Mouse (Mus musculus): ENCODE measurements around the gene Fopnl.

The Fopnl gene

DNA sequence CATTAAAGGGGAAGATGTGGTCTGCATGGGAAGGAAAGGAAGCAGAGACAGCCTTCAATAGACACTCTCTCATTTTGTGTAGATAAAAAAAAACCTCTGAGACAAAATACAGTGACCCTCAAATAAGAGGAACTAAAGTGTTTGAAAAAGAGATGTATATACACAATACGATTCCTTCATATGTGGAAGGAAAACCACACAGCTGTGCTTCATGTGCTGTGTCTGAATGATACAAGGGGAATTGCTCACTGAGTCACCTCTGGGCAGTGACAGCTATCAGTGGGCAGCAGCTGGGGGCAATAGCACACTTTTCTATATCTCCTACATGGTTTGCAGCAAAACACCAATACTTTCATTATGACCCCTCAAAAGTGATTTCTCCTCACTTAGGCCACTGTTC is 9.8 kb downstream of the Fopnl start:
- no peak for DNase-seq (ENCODE audit: low read depth, low spot score)

DNA sequence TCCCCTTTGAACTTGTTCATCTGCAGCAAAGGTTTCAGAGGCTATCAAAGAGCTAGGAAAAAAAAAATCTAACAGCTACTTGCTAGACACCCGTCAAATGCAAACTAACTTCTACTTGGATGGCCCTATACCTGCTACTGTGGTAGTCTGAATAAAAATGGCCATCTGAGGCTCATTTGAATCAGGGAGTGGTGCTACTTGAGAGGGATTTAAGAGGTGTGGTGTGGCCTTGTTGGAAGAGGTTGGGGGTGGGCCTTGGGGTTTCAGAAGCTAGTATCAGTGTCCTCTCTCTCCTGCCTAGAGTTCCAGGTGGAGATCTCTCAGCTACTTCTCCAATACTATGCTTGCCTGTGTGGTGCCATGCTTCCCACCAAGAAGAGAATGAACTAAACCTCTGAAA is 10.8 kb downstream of the Fopnl start:
- DNase-seq (ENCODE audit: low read depth, low spot score) = no peak

DNA sequence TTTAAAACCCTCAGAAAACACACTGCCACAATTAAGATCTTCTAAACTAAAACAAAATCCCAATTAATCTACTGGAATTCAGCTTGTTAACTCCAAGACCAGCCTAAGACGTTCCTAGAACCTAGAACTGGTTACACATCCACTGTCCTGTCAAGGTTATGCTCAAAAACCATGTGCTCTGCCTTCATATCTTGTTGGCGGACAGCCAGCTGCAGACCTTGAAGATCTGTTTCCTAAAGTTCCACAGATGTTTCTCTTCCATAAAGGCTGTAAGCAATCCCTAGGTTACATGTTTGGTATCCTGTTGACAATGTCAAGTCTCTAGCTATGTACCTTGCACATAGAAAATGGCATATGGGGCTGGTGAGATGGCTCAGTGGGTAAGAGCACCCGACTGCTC is 12.4 kb downstream of the Fopnl start:
- DNase-seq (ENCODE audit: low read depth, low spot score) = no peak

- DNase-seq (ENCODE audit: low read depth, low spot score) = no peak
Observed at GRCm38 (mm10) chr16:14303676-14304075, 13.5 kb downstream of the Fopnl start.

DNA sequence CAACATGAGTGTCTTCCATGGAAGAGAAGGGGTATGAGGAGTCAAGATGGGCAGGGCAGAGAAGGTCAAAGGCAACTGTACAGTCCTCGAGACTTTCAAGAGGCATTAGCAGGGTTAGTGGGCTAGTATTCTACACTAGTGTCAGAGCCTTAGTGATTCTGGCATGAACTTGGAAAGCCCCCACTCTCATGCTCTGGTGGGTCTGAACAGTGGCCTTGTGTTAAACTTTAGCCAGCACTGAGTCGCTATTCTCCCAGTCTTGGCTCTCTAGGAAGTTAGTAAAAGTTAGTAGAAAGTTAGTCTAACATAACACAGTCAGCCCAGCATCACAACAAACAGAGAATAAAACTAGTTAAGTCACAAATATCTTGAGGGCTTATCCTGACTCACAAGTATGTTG is 14.1 kb downstream of the Fopnl start:
- no peak for DNase-seq (ENCODE audit: low read depth, low spot score)

DNA sequence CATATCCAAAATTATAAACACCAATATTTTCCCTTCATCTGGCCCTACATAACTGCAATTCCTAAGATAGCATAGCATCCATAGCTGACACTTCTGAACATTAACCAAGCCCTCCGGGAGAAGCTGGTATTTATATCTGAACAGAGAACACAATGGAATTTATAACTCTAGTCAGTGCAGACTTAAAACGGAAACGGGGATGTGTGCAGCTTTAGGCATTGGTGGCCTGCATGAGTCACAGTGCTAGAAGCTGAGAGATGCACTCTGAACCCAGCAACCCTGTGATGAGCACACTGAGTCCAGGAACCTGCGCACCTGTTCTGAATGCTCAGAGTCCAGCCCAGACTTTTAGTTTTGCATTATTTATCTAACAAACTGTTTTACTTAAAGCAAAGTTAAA is 18.7 kb downstream of the Fopnl start:
- no peak for DNase-seq (ENCODE audit: low read depth, low spot score)

DNA sequence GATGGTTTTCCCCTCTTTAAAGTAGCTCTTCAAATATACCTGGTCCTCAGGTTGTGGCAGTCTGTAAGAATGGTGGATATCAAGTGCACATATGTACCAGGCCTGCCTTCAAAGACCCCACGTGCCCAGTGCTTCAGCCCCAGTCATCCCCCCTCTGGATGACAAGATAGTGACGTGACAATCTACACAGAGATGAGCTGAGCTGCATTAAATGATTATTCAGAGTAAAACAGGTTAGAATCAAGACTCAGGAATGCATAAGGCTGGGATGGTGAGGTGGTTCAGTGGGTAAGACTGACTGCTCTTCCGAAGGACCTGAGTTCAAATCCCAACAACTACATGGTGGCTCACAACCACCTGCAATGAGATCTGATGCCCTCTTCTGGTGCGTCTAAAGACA is 19.5 kb downstream of the Fopnl start:
- DNase-seq (ENCODE audit: low read depth, low spot score) = no peak

- DNase-seq (ENCODE audit: low read depth, low spot score) = no peak
Observed at GRCm38 (mm10) chr16:14297137-14297536, 20.1 kb downstream of the Fopnl start.

DNA sequence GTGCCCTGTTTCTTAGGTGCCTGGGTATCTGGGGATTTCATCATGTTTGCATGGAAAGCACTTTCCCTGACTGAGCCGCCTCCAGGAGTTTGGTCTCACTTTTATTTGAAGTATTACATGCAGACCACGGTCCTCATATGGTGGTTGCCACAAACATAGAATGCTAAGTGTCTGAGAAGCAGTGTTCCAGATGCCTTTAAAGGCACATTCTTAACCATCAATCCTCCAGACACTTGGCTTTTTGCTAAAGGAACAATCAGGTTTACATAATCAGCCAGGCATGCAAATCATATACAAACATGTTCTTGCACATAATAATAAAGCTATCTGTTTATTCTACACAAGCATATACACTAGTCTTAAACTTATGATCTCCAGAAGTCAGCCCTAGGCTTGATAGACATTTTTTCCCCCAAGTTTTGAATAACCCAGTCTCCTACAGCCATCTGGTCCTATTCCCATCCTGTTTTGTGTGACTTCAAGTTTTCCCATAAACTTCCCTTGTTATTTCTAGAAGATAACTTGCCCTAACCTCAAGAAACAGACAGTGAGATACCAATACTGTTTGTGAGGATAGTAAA is 20.6 kb downstream of the Fopnl start:
- DNase-seq (ENCODE audit: low read depth, low spot score) = no peak

GRCm38 (mm10) chr16:14295291-14295690 is 21.9 kb downstream of the Fopnl start:
- DNase-seq (ENCODE audit: low read depth, low spot score) = no peak

DNA sequence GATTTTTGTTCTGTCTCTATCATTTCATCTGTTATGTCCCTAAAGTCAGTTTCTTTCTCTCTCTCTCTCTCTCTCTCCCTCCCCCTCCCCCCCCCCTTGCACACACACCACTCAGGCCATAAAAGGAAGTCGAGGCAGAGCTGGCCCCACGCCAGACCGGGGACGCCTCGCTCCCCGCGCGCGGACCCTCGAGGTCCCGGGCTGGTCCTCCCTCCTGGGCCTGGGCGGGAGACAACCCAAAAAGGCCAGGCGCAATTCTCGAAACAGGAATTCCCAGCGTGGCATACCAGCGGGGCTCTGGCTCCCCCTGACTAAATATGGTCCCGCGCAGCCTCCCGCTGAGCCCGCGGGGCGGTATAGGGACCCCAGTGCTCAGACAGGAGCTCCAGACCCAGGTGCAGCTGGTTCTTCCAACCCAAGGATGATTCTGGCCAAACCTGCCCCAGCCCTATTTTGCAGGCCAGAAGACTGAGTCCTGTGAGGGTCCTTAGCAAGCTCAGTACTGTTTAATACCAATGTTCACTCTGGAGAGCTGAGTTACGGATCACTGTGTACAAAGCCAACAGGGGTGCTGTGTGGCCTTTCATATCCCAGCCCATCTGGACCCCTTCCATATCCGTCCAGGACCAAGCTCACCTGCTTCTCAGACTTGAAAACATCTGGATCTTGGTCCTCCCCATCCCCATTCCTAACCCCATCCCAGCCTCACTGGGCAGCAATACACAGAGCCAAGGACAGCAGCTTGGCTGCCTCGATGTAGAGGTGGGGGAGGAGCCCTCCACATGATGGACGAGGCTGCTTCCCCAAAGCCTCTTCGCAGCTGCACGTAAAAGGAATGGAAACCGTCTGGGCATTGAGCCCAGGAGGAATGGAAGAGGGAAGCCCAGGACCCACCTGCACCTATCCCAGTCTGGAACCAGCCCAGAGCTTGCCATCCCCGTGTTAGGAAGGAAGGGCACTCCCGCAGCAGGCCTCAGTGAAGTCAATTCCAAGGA is 24.7 kb downstream of the Fopnl start:
- no peak for DNase-seq (ENCODE audit: low read depth, low spot score)

DNA sequence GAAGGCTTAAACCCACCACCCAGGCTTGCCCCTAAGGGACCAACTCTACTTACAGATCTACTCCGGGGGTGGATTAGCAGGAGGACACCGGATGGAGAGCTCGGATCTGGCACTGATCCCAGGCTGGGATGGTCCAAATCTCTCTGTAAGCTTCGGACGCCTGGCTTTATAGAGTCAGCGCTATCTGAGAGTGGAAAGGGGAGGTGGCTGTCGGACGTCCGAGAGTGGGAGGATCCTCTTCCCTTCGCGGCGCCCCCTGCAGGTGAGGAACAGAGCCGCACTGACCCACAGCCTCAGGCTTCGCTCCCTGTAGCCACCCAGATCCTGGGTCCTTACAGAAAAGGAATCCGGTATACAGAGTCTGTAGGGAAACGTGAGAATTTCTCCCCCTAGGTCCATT is 26.0 kb downstream of the Fopnl start, which contains the start of gene Myh11:
Gene Myh11 (minus strand): TSS at position 150 of the 400 bp plus-strand sequence.
- peak; percentile 52 for DNase-seq (ENCODE audit: low read depth, low spot score)

DNA sequence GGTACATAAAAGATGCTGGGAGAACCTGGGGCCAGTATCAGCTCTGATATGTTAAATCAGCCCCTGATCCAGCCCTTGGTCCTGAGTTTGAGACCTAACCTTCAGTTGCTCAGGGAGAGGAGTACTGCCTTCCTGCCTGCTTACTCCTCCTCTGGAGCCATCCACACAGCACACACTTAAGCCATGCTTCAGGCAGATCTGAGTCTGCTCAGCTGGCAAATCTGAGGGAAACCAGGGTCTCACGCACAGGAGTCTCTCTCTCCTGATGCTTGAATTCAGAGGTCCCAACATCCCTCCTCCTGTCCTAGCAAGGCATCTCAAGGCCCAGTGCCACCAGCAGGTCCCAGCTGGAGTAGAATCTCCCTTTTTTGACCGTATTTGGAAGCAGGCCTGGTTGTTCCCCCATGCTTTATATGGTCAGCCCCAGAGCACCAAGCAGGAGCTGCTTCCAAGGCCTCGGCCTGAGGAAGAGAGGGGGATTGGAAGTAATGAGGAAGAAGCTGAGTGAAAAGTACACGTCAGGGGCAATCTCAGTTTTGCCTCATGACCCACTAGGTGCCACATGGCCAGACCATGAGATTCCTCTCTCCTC is 44.7 kb downstream of the Fopnl start:
- DNase-seq (ENCODE audit: low read depth, low spot score) = no peak

DNA sequence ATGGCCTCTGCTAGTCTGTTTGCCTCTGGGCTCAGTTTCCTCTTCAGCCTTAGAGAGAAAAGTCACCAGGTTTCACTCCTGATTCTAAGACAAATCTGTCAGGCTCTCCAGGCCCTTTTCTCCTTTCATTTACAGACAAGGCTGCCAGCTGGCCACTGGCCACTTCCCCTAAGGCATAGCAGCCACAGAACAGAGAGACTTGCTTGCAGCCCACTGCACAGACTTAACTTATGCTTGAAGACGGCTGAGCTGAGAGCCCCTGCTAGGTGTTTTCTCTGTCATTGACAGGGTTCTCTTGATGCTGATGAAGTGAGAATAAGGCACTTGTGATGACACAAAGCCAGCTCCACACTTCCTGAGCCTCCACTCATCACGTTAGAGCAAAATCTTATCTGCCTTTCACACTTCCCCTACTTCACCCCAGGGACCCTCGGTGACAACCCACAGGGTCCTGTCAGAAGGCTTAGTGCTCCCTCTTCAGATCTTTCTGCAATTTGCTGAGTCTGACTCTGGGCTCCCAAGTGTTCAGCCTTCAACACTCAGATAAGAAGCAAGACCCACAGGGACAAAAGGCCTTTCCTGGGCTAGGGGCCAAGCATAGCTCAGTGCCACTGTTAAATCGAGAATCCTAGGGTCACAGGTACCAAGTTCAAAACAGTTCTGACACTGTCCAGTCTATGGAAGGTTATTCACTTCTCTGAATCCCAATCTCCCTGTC is 51.8 kb downstream of the Fopnl start:
- DNase-seq (ENCODE audit: low read depth, low spot score) = no peak

DNA sequence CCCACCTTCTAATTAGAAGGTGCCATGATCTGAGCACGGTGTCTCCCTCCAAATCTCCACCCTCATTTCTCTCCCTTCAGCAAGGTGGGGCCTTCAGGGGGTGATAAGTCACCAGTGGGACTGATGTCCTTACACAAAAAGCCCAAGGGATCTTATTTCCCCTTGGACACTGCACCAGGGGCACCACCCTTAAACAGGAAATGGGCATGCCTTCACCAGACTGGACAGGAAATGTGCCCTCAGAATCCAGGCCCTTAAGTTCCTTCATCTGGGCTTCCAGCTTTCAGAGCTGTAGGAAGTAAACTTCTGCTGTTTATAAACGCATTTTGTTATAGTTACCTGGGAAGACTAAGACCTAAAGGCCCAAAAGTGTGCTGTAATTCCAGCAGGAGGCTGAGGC is 52.7 kb downstream of the Fopnl start:
- no peak for DNase-seq (ENCODE audit: low read depth, low spot score)

DNA sequence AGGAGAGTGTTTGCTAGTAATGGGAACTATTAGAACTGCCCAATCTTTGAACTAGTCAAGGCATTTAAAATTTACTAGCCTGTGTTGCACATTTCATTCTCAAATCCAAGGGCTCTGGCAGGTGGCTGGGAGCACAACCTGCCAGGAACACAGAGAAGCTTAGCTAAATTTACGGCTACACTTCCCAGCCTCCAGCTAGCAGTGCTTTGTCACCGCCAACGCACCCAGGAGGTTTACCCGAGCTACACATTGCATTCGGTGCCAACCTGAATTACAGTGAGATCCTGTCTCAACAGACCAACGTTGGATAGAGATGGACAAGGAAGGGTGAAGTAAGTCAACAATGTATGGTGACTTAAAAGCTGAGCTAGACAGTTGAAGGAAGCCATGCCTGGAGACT is 54.0 kb downstream of the Fopnl start:
- no peak for DNase-seq (ENCODE audit: low read depth, low spot score)

- DNase-seq (ENCODE audit: low read depth, low spot score) = no peak
Observed at GRCm38 (mm10) chr16:14262410-14262809, 54.8 kb downstream of the Fopnl start.

GRCm38 (mm10) chr16:14258856-14259255 is 58.3 kb downstream of the Fopnl start:
- no peak for DNase-seq (ENCODE audit: low read depth, low spot score)

DNA sequence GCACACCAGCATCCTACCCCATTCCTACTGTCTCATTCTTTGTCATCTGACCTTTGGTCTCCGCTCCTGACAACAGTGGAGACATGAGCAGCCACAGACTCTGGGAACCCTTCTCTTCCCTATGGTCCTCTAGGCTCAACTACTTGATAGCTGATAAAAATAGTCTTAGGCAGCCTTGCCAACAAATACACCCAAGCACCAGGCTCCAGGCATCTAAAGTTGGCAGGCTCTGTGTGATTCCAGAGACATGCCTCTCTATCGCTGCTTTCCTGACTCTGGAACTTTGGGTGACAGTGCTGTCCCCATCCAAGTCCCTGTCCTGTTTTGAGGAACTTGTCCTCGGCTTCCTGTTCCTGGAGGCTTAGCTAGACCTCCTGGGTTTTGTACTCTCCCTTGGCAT is 63.6 kb downstream of the Fopnl start:
- DNase-seq (ENCODE audit: low read depth, low spot score) = no peak

DNA sequence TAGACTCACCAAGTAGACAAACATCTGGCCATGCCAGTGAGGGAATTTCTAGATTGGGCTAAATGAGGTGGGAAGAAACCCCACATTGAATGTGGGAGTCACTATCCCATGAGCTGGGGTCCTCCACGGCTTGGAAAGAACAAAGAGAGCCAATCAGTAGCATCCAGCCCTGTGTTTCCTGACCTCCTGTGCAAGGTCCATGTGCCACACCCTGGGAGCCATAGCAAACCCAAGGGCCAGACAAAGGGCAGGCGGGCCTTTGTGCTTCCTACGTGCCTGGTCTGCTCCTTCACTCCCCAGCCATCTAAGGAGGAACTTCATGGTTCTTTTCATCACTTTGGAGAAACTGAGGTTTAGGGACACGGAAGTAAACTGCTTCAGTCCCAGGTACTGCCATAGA is 64.3 kb downstream of the Fopnl start:
- DNase-seq (ENCODE audit: low read depth, low spot score) = no peak

GRCm38 (mm10) chr16:14249913-14250312 is 67.3 kb downstream of the Fopnl start:
- no peak for DNase-seq (ENCODE audit: low read depth, low spot score)

Data from A20 (cell line).